Comparison of ENCODE assay signal across 8 mouse cellular contexts in genomic region chr4:123182328-123183238, GRCm38 (mm10). TPM values are rescaled to one million over a fixed set of nuclear protein-coding genes. Genes with fewer than 3 reads are reported as not detected.
DNase-seq lines count a peak whose midpoint lies in the region; ATAC-seq and TF ChIP-seq lines count a peak whose summit lies in the region.

Gene Hpcal4, plus strand, starts transcription at chr4:123183227.

- H3K9ac ChIP-seq in heart, embryonic 12.5 days, result peak within 1 kb of the TSS; percentile 59
- no peak within 1 kb of the TSS for H3K9ac ChIP-seq in liver, embryonic 14.5 days (replicated peaks)

- peak within 1 kb of the TSS; percentile 35; the same call in 1 of the 2 replicates for H3K4me3 ChIP-seq in spleen, adult 2 months (ENCODE audit: extremely low read depth, insufficient read depth, insufficient read length)
- H3K4me3 ChIP-seq in heart, embryonic 12.5 days, result peak within 1 kb of the TSS; percentile 54
- peak within 1 kb of the TSS; percentile 7 to 32; a peak in 3 of 4 replicates for H3K4me3 ChIP-seq in liver, embryonic 14.5 days (ENCODE audit: insufficient read depth in 1 of 2, low read depth in 2 of 2, low read length in 2 of 2)
- H3K4me3 ChIP-seq in olfactory bulb, adult 2 months (ENCODE audit: insufficient read depth, low read depth, low read length), result peak within 1 kb of the TSS; percentile 70

- H3K27ac ChIP-seq in spleen, adult 2 months (ENCODE audit: insufficient read depth, low read length), result no peak within 1 kb of the TSS
- H3K27ac ChIP-seq in heart, embryonic 12.5 days (ENCODE audit: poor library complexity, severe bottlenecking), result no peak within 1 kb of the TSS
- H3K27ac ChIP-seq in liver, embryonic 14.5 days, result no peak within 1 kb of the TSS
- H3K27ac ChIP-seq in olfactory bulb, adult 2 months (ENCODE audit: insufficient read depth, low read depth, low read length), result peak within 1 kb of the TSS; percentile 71

- peaks cover 9% of the 10 kb centered on the region; the same call in 1 of the 2 replicates for H3K4me1 ChIP-seq in spleen, adult 2 months (ENCODE audit: control insufficient read depth, insufficient read depth, insufficient read length)
- peaks cover 18% of the 10 kb centered on the region for H3K4me1 ChIP-seq in heart, embryonic 12.5 days (replicated peaks)
- H3K4me1 ChIP-seq in liver, embryonic 14.5 days (replicated peaks; ENCODE audit: control insufficient read depth in 2 of 2, insufficient read depth in 2 of 2, low read length in 1 of 2), result no peaks in the 10 kb centered on the region
- peaks cover 31% of the 10 kb centered on the region for H3K4me1 ChIP-seq in olfactory bulb, adult 2 months (ENCODE audit: control insufficient read depth, insufficient read depth, low read length)

- H3K4me2 ChIP-seq in heart, embryonic 12.5 days, result peak within 1 kb of the TSS; percentile 84
- H3K4me2 ChIP-seq in liver, embryonic 14.5 days (ENCODE audit: low read depth), result peak within 1 kb of the TSS; percentile 53

- WGBS in spleen, adult 2 months, result 5% methylated on average over 40 of the region's 44 CpGs
- under 1% methylated on average over 44 of the region's 44 CpGs for WGBS in heart, embryonic 12.5 days
- WGBS in liver, embryonic 14.5 days (ENCODE audit: insufficient replicate concordance), result 2% methylated on average over 44 of the region's 44 CpGs
- WGBS in olfactory bulb, adult 2 months, result under 1% methylated on average over 44 of the region's 44 CpGs

- peak; percentile 67 for ATAC-seq in heart, embryonic 12.5 days (ENCODE audit: insufficient number of reproducible peaks, low FRiP score)
- ATAC-seq in liver, embryonic 14.5 days (ENCODE audit: insufficient read depth), result no peak

- TF ChIP-seq POLR2A in spleen, adult 2 months (IDR thresholded peaks at IDR 0.05; ENCODE audit: low read depth, low read length), result no peak
- TF ChIP-seq POLR2A in olfactory bulb, adult 2 months (IDR thresholded peaks at IDR 0.05; ENCODE audit: insufficient read depth, low read depth, low read length), result no peak

- peaks cover 8% of the 10 kb centered on the region; the same call in 1 of the 2 replicates for H3K27me3 ChIP-seq in spleen, adult 2 months (ENCODE audit: control insufficient read depth, insufficient read depth, low read length)
- H3K27me3 ChIP-seq in heart, embryonic 12.5 days (replicated peaks), result peaks cover 95% of the 10 kb centered on the region
- peaks cover 50% of the 10 kb centered on the region for H3K27me3 ChIP-seq in liver, embryonic 14.5 days (ENCODE audit: control insufficient read depth, insufficient read depth, low read length)

- no peaks in the 10 kb centered on the region for H3K36me3 ChIP-seq in spleen, adult 2 months (ENCODE audit: control insufficient read depth, insufficient read depth, low read length)
- H3K36me3 ChIP-seq in heart, embryonic 12.5 days, result no peaks in the 10 kb centered on the region
- no peaks in the 10 kb centered on the region for H3K36me3 ChIP-seq in liver, embryonic 14.5 days (replicated peaks; ENCODE audit: control insufficient read depth, insufficient read depth, low read depth)

- 0 out of 2 replicates have a peak, but pooled peaks cover 5% of the 10 kb centered on the region for H3K9me3 ChIP-seq in heart, embryonic 12.5 days (replicated peaks)
- no peaks in the 10 kb centered on the region for H3K9me3 ChIP-seq in liver, embryonic 14.5 days (ENCODE audit: control insufficient read depth, low read length)

- no peak for TF ChIP-seq EP300 in liver, embryonic 14.5 days (IDR thresholded peaks at IDR 0.05; ENCODE audit: low read depth)

- no peak for TF ChIP-seq CTCF in spleen, adult 2 months (IDR thresholded peaks at IDR 0.05; ENCODE audit: extremely low read depth, insufficient read depth, insufficient read length, insufficient replicate concordance)
- no peak for TF ChIP-seq CTCF in liver, embryonic 14.5 days (IDR thresholded peaks at IDR 0.05; ENCODE audit: low read depth)
- TF ChIP-seq CTCF in olfactory bulb, adult 2 months (IDR thresholded peaks at IDR 0.05; ENCODE audit: insufficient read depth, low read depth, low read length), result peak; percentile 12; the same call in 1 of the 2 replicates

- no peak for DNase-seq in spleen, adult 2 months (ENCODE audit: low read depth in 1 of 2, low spot score in 2 of 2)
- no peak for DNase-seq in spleen, postnatal 10 days (ENCODE audit: low spot score in 2 of 2)
- peak; percentile 52 to 64 for DNase-seq in cerebellum, postnatal 25 days
- peak; percentile 65 to 70 for DNase-seq in kidney, postnatal 4 days
- no peak for DNase-seq in liver, embryonic 14.5 days (ENCODE audit: low read depth in 3 of 3, low spot score in 3 of 3)
- no peak for DNase-seq in spleen, postnatal 14 days (ENCODE audit: low spot score in 2 of 2)

RNA-seq across cellular contexts. Expression of gene Hpcal4, which starts in this region (rescaled TPM):
- polyA plus RNA-seq in spleen, adult 2 months (2012; rRNA removed), result not detected in 2 replicates
- 1.6 TPM in 2 replicates for polyA plus RNA-seq in heart, embryonic 12.5 days (2016; fragmentation: Nextera tagmentation; extraction: Ambion mirVana)
- 0.03 TPM in 1 of 2 replicates, not detected in the other for polyA plus RNA-seq in liver, embryonic 14.5 days (2012; rRNA removed)
- polyA plus RNA-seq in liver, embryonic 14.5 days (2014; fragmentation: Nextera tagmentation; extraction: Ambion mirVana), result not detected in 2 replicates
- 61.6 TPM in 1 of 2 replicates, not detected in the other for polyA plus RNA-seq in olfactory bulb, adult 2 months (2012; ENCODE audit: insufficient read depth, insufficient read length, low replicate concordance, missing spikeins)

Comparison
In these comparisons a context has a peak if more than half of its experiments do, and no peak if none do; other contexts are left out.
1. RNA of gene Hpcal4 (polyA plus RNA-seq): 61.6 TPM in olfactory bulb, adult 2 months; 1.6 TPM in heart, embryonic 12.5 days, not detected in spleen, adult 2 months and 0.03 TPM in liver, embryonic 14.5 days; every median in the first group is over 10 times any median in the second.
2. DNase-seq: peak in cerebellum, postnatal 25 days (2 of 2) and kidney, postnatal 4 days (2 of 2); none in spleen, adult 2 months (0 of 2), spleen, postnatal 10 days (0 of 2), liver, embryonic 14.5 days (0 of 3) and spleen, postnatal 14 days (0 of 2).
3. H3K4me3 ChIP-seq: peak in every context shown above with its lines; median percentile 70 in olfactory bulb, adult 2 months; 54 in heart, embryonic 12.5 days; 35 in spleen, adult 2 months; 20 in liver, embryonic 14.5 days.